Mouse (Mus musculus) embryo, embryonic 9.5 days (tissue): ENCODE measurements around the gene Agap1.

Source experiments
- DNase-seq: peaks from one replicate; pipeline ENCODE4 v3.0.0-alpha.2; 2017; ENCODE audit errors: extremely low spot score

The Agap1 gene

GRCm38 (mm10) chr1:89544094-89544493 lies 89.5 kb downstream of the Agap1 start:
- DNase-seq: no peak

- DNase-seq: no peak
Measured at GRCm38 (mm10) chr1:89545099-89545498, 90.5 kb downstream of the Agap1 start.

- peak; percentile 47 for DNase-seq
Measured at GRCm38 (mm10) chr1:89547525-89548504, 93.2 kb downstream of the Agap1 start.

GRCm38 (mm10) chr1:89550061-89550869 lies 95.7 kb downstream of the Agap1 start:
- peak; percentile 48 for DNase-seq

GRCm38 (mm10) chr1:89552470-89552869 lies 97.9 kb downstream of the Agap1 start:
- no peak for DNase-seq

GRCm38 (mm10) chr1:89553791-89554190 lies 99.2 kb downstream of the Agap1 start:
- DNase-seq: no peak

GRCm38 (mm10) chr1:89554969-89555856 lies 100.6 kb downstream of the Agap1 start:
- no peak for DNase-seq

- DNase-seq: no peak
Measured at GRCm38 (mm10) chr1:89556006-89556405, 101.4 kb downstream of the Agap1 start.

GRCm38 (mm10) chr1:89557401-89557800 lies 102.8 kb downstream of the Agap1 start:
- DNase-seq: no peak

GRCm38 (mm10) chr1:89558080-89558479 lies 103.5 kb downstream of the Agap1 start:
- no peak for DNase-seq

- DNase-seq: no peak
Measured at GRCm38 (mm10) chr1:89563399-89563798, 108.8 kb downstream of the Agap1 start.

- DNase-seq: no peak
Measured at GRCm38 (mm10) chr1:89566578-89567488, 112.2 kb downstream of the Agap1 start.

GRCm38 (mm10) chr1:89568546-89569405 lies 114.2 kb downstream of the Agap1 start:
- DNase-seq: no peak

- no peak for DNase-seq
Measured at GRCm38 (mm10) chr1:89570522-89571299, 116.1 kb downstream of the Agap1 start.

- no peak for DNase-seq
Measured at GRCm38 (mm10) chr1:89573486-89573885, 118.9 kb downstream of the Agap1 start.

- DNase-seq: no peak
Measured at GRCm38 (mm10) chr1:89574941-89575890, 120.6 kb downstream of the Agap1 start.

- DNase-seq: no peak
Measured at GRCm38 (mm10) chr1:89576174-89576890, 121.7 kb downstream of the Agap1 start.
